Comparison of ENCODE assay signal across 22 mouse cellular contexts in genomic region chr10:93931431-93931830, GRCm38 (mm10).
"Had no signal": no experiment of that assay in that cellular context is flagged by ENCODE, and none has a peak within 500 bp of the region (broad histone marks: within the 10 kb centered on the region; RNA-seq: fewer than 3 reads in every experiment).

No protein-coding gene starts in this region.

- H3K36me3 ChIP-seq: limb, embryonic 10.5 days; limb, embryonic 13.5 days; liver, embryonic 12.5 days; liver, embryonic 15.5 days; lung, embryonic 15.5 days; midbrain, embryonic 10.5 days; midbrain, embryonic 13.5 days; neural tube, embryonic 13.5 days had no signal

- DNase-seq: kidney, adult 2 months; kidney, postnatal 25 days; layer of hippocampus, adult 9-11 months; liver; lung, adult 18-20 months; lung, postnatal 10 days; lung, postnatal 36 days; retina, postnatal 1 day; right cerebral cortex, postnatal 25 days had no signal

- H3K27ac ChIP-seq: kidney, postnatal 0 days; layer of hippocampus, adult 2 months; limb, embryonic 10.5 days; limb, embryonic 13.5 days; liver, embryonic 12.5 days; liver, embryonic 15.5 days; lung, embryonic 15.5 days; midbrain, embryonic 10.5 days; midbrain, embryonic 13.5 days; neural tube, embryonic 13.5 days had no signal

- H3K27me3 ChIP-seq: limb, embryonic 13.5 days; lung, embryonic 15.5 days; megakaryocyte, embryonic 14.5 days; midbrain, embryonic 13.5 days; neural tube, embryonic 13.5 days had no signal

- H3K4me1 ChIP-seq: liver, embryonic 12.5 days; liver, embryonic 15.5 days; megakaryocyte, embryonic 14.5 days had no signal

- ATAC-seq: liver, embryonic 12.5 days; midbrain, embryonic 13.5 days; midbrain, embryonic 16.5 days had no signal

- H3K4me3 ChIP-seq: layer of hippocampus, adult 2 months; limb, embryonic 10.5 days; limb, embryonic 13.5 days; liver, embryonic 12.5 days; liver, embryonic 15.5 days; lung, embryonic 15.5 days; megakaryocyte, embryonic 14.5 days; midbrain, embryonic 10.5 days; midbrain, embryonic 13.5 days; myocyte; neural tube, embryonic 13.5 days had no signal
